Mouse (Mus musculus): ENCODE measurements around the gene Ift81.

DNA sequence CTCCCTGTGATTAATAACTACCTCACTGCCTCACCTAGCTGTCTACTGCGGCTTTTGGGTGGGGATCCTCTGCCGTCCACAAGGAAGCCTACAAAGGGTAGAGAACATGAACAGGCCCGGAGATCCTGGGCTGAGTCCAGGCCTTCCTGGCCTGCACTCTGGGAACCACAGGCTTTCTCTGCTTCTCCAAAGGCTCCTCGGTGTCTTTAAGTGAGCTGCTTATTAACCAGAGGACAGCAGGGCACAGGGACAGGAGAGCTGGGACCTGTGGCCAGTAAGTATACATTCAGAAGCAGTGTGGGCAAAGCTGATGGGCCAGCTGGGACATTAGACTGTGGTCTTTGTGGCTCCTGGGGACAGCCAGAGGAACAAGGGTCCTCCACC is 89.5 kb downstream of the Ift81 start:
- TF ChIP-seq CTCF (IDR thresholded peaks at IDR 0.05) (no peak), EP300 (IDR thresholded peaks at IDR 0.05) (no peak)
